Mouse (Mus musculus) naive thymus-derived CD4-positive, alpha-beta T cell, adult 2 months (primary cell): ENCODE results near the gene Edrf1.
A peak's percentile ranks its signal among the peaks of the same experiment; 100 is the strongest.
"Not testable (repeated sequence)": the region's sequence is repeated elsewhere in the genome, so short reads cannot be mapped to it uniquely, and the experiment has no call there.

ENCODE experiments used
- DNase-seq: peaks from one replicate; pipeline ENCODE4 v3.0.0-alpha.2; 2011; ENCODE audit warnings: low read depth

Gene Edrf1

GRCm38 (mm10) chr7:133645716-133646115, 8.4 kb downstream of the Edrf1 start:
- DNase-seq, result peak; percentile 14

DNA sequence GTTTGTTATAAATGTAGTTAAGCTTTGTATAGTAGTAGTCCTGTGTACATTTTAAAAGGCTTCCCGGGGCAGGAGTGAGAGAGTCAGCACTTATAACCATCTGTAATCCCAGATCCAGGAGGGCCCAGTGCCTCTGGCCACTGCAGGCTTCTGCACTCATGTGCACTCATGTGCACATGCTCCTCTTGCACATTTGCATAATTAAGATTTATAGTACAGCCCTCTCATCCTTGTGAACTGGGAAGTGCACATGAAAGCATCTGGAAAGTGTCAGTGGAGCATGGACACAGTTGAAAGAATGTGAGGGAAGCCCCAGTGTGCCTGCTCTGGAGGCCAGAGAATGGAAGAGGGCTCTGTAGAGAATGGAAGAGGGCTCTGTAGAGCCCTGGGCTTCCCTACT, 25.1 kb downstream of the Edrf1 start:
- DNase-seq, result no peak

GRCm38 (mm10) chr7:133669071-133669470, 31.7 kb downstream of the Edrf1 start:
- peak; percentile 37 for DNase-seq

DNA sequence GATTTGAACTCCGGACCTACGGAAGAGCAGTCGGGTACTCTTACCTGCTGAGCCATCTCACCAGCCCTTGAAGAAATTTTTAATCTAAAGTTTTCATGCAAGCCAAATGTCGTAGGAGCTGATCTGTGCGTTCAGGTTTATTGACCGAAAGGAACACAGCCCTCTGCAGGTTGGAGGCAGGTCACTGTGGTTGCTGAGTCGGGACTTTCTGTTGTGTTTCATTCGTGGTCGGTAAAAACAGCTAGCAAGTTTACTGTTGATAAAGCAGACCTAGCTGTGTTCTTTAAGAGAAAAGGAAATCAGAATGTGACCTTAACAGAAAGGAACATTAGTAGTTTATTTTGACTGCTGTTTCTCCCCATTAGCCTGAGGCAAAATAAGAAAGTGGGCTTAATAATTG, 32.6 kb downstream of the Edrf1 start:
- no peak for DNase-seq

DNA sequence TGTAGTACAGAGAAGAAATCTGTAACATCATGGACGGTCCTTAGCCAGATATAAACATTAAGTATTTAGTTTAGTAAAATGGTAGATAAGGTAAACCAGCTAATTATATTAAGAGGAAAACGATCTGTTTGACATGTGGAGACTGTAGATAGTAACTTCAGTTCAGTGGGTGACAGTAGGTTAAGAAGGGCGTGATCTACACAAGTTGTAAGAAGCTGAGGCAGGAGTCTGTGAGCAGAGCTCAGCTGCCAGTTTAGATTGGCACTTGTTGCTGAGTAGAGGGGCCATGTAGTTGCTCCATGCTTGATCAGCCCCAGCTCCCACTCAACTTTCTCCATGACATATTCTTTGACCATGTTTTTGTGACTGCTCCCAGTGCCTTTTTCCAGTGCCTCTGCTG, 33.5 kb downstream of the Edrf1 start:
- no peak for DNase-seq

- DNase-seq, result no peak
These were observed 38.7 kb downstream of the Edrf1 start for GRCm38 (mm10) chr7:133676002-133676401.

- no peak for DNase-seq
These were observed 41.4 kb downstream of the Edrf1 start for GRCm38 (mm10) chr7:133678716-133679115.

DNA sequence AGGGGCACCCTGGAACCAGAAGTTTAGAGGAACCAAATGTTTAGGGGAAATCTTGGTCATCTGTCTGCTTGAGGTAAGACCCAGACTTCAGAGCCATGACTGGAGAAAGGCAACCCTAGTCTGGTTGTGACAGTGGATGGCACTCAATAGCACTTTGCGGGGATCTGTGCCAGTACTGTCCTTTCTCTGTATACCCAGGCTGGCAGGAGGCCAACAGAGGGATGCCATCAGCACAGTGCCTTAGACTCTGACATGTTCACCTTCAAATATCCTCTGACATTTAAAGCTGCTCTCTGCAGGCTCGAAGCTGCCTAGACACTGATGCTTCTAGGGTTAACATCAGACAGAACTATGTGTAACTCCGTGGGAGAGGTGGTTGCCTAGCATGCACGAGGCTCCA, 42.1 kb downstream of the Edrf1 start:
- DNase-seq, result no peak

GRCm38 (mm10) chr7:133679961-133680360, 42.6 kb downstream of the Edrf1 start, which contains the start of gene Mmp21:
Gene Mmp21 (minus strand): TSS chr7:133680061.
- no peak for DNase-seq

GRCm38 (mm10) chr7:133683626-133684025, 46.3 kb downstream of the Edrf1 start:
- DNase-seq, result no peak

- DNase-seq, result peak; percentile 9
These were observed 46.8 kb downstream of the Edrf1 start for GRCm38 (mm10) chr7:133684110-133684509.

DNA sequence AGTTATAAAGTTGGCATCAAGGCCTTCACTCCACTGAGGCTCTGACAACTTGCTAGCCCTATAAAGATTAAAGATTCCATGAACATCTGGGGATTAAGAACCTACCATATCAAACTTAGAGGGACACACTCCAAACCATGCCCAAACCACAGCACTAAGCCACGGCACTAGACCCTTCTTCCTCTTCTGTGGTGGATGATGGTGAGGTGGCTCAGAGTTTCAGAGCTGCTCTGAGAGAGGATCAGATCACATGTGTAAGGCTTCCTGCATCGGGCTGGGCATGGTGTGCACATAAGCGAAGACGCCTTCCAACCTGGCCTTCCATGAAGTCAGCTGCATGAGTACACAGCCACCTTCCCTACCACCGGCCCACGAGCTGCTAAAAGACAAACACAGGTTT, 47.4 kb downstream of the Edrf1 start:
- no peak for DNase-seq

- not testable (repeated sequence) for DNase-seq
These were observed 48.3 kb downstream of the Edrf1 start for GRCm38 (mm10) chr7:133685644-133686043.

DNA sequence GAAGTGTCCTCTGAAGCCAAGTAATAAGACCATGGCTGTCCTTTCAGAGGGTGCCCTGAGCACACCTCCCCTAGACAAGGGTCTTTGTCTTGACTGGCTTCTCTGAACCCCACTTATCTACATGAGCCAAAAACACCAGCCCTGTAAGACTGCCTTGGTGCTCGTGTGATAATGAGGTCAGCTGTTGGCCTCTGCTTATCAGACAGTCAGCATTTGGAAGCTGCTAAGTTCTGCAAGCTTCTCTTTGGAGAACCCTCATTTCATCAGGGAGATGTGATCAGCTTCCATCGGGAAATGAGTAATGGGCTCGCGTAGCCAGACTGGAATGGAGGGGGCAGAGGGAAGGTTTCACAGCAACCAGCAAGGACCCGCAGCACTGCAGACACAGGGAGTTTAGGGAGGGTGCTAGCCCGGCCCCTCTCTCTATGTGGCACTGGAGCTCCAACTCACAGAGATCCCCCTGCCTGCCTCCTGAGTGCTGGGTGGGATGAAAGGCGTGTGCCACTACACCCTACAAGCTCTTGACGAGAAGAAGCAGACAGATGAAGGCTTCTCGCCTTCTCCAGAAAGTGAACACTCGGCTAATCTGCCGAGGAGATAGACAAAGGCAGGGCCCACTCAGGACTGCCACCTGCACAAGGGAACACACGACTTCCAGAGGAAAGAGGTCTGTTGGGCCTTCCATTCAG, 60.8 kb downstream of the Edrf1 start:
- no peak for DNase-seq

DNA sequence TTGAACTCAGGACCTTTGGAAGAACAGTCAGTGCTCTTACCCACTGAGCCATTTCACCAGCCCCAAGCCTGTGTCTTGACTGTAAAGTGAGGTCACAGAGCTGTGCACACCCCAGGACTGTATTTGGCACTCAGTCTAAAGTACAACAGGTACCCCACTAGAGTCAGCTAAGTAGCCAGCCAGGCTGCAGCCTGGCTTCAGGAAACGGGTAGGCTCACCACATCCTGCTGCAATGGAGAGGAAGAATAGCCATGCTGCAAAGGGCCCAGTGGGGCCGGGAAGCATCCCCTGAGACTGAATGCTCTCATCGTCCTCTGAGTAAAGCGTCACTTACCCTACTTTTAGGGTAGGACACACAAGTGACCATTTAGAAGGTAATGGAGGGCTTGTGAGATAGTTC, 62.5 kb downstream of the Edrf1 start:
- no peak for DNase-seq

DNA sequence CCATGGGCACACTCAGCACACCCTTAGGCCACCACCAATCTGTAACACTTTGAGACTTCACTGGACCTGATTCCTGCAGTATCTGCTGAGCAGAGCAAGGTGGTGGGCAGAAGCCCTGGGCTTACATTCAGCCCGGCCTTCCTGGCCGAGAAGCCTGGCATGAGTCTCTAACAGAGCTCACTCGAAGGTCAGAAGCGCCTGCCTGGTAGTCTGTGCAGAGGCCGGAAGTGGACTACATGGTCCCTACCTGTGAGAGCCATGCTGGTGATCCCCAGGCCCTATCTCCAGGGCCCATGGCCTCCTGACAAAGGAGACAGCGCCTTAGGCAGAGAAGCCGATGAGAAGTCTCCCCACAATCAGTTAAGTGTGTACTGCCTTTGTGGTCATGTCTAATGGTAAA, 64.0 kb downstream of the Edrf1 start:
- DNase-seq, result no peak

DNA sequence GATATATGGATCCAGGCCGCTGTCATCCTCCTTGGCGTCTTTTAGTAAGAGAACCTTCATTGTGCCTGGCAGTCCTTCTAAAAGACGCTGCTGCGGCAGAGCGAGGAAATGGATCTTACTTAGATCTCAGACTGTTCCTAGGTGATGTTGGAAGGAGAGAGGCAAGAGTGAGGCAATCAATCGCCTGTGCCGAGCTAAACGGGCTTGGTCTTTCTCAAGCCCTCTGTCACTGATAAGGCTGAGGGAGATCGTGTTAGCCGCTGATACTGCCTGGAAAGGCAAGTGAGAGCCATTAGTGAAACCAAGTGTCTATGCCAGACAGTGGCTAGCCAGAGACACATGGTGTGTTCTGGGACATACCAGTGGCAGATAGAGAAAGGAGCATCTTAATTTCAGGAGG, 65.0 kb downstream of the Edrf1 start:
- no peak for DNase-seq

- no peak for DNase-seq
These were observed 66.6 kb downstream of the Edrf1 start for GRCm38 (mm10) chr7:133703906-133704305.

GRCm38 (mm10) chr7:133707301-133707700, 70.0 kb downstream of the Edrf1 start:
- DNase-seq, result peak; percentile 45

- no peak for DNase-seq
These were observed 78.0 kb downstream of the Edrf1 start for GRCm38 (mm10) chr7:133715387-133715786.

GRCm38 (mm10) chr7:133718580-133718979, 81.2 kb downstream of the Edrf1 start:
- DNase-seq, result no peak

DNA sequence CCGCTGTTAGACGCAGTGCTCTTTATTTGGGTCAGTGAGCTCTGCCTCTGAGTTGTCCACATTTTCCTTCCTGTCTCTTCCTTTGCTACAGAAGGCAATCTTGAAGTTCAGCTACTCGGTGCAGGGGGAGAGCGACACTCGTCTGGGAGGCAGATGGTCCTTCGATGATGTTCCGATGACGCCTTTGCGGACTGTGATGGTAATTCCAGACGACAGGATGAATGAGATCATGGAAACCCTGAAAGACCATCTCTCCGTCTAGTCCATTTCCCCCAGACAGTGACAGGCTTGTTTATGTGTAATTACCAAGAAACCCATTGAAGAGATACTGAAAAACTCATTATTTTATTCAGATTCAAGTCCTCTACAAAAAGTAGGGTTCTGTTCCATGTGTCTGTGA, 83.3 kb downstream of the Edrf1 start:
- DNase-seq, result no peak
